Mouse (Mus musculus) forebrain, embryonic 13.5 days (tissue): ENCODE results near the gene Ptpra. TPM values are rescaled to one million over a fixed set of nuclear protein-coding genes. Genes with fewer than 3 reads are reported as not detected.

ENCODE experiments used
- ATAC-seq: fragments of 200-750 bp; cut with Nextera tagmentation; 2 replicates; pipeline ENCODE4 v1.8.0; 2017
- H3K27ac ChIP-seq: fragments of 300-500 bp; sonication (generic); 2 replicates; pipeline ENCODE4 v1.5.1; 2015; ENCODE audit warnings: inconsistent platforms, mild to moderate bottlenecking, moderate library complexity
- H3K27me3 ChIP-seq: fragments of 300-500 bp; sonication (generic); 2 replicates; pipeline ENCODE4 v1.6.1; 2015; ENCODE audit warnings: mild to moderate bottlenecking, inconsistent platforms
- H3K36me3 ChIP-seq: fragments of 300-500 bp; sonication (generic); 2 replicates; pipeline ENCODE4 v1.6.1; 2015; ENCODE audit warnings: mild to moderate bottlenecking, inconsistent platforms; ENCODE audit not compliant: poor library complexity, severe bottlenecking
- H3K4me1 ChIP-seq: fragments of 300-500 bp; sonication (generic); 2 replicates; pipeline ENCODE4 v1.6.1; 2015; ENCODE audit warnings: inconsistent platforms
- H3K4me2 ChIP-seq: fragments of 300-500 bp; sonication (generic); 2 replicates; pipeline ENCODE4 v1.6.1; 2015; ENCODE audit warnings: inconsistent platforms, mild to moderate bottlenecking, moderate library complexity
- H3K4me3 ChIP-seq: fragments of 300-500 bp; sonication (generic); 2 replicates; pipeline ENCODE4 v1.5.1; 2015; ENCODE audit warnings: mild to moderate bottlenecking, inconsistent platforms
- H3K9ac ChIP-seq: fragments of 300-500 bp; sonication (generic); 2 replicates; pipeline ENCODE4 v1.6.1; 2015; ENCODE audit warnings: mild to moderate bottlenecking, inconsistent platforms
- H3K9me3 ChIP-seq: fragments of 300-500 bp; sonication (generic); replicated peaks from 2 replicates; pipeline ENCODE4 v1.6.1; 2016; ENCODE audit warnings: inconsistent platforms
- WGBS: fragments of 180-500 bp; shearing (Covaris S2); methylation state at CpG from one replicate; pipeline ENCODE4 v1.1.7; 2015; 5-methylcytosine and 5-hydroxymethylcytosine counted together
- polyA plus RNA-seq: library from polyadenylated mRNA; unstranded; fragments of >200 nt; fragmentation: Nextera tagmentation; extraction: Ambion mirVana; gene quantifications from 2 replicates; pipeline ENCODE4 v1.2.1, GENCODE M21; 2015

Ptpra gene
- polyA plus RNA-seq, 1 experiment from 2014 or later = 120 TPM

- Histone ChIP-seq H3K27ac (peak overlapping the region; percentile 60), H3K9me3 (no peaks in the 10 kb centered on the region), H3K9ac (no peak overlapping the region), H3K4me1 (peaks cover 33% of the 10 kb centered on the region), H3K27me3 (no peaks in the 10 kb centered on the region), H3K36me3 (no peaks in the 10 kb centered on the region), H3K4me3 (no peak overlapping the region), H3K4me2 (peak overlapping the region; percentile 40)
- 3% methylated on average over 4 of the region's 4 CpGs for WGBS
- ATAC-seq = peak; percentile 78
These were observed 19.3 kb downstream of the Ptpra start for GRCm38 (mm10) chr2:130469366-130469765.

GRCm38 (mm10) chr2:130469935-130470334 is 19.9 kb downstream of the Ptpra start:
- no peaks in the 10 kb centered on the region for H3K9me3 ChIP-seq
- no peaks in the 10 kb centered on the region for H3K36me3 ChIP-seq
- H3K27me3 ChIP-seq = no peaks in the 10 kb centered on the region
- H3K4me1 ChIP-seq = peaks cover 35% of the 10 kb centered on the region
- no peak overlapping the region for H3K4me3 ChIP-seq
- ATAC-seq = no peak
- H3K4me2 ChIP-seq = peak overlapping the region; percentile 40
- WGBS = 46% methylated on average over 2 of the region's 2 CpGs
- H3K9ac ChIP-seq = no peak overlapping the region
- peak overlapping the region; percentile 60 for H3K27ac ChIP-seq

- H3K9ac ChIP-seq = no peak overlapping the region
- no peak for ATAC-seq
- peaks cover 5% of the 10 kb centered on the region for H3K36me3 ChIP-seq
- H3K27me3 ChIP-seq = no peaks in the 10 kb centered on the region
- no peak overlapping the region for H3K4me2 ChIP-seq
- no peaks in the 10 kb centered on the region; the same call in 1 of the 2 replicates for H3K9me3 ChIP-seq
- peaks cover 43% of the 10 kb centered on the region for H3K4me1 ChIP-seq
- H3K27ac ChIP-seq = no peak overlapping the region
- 82% methylated on average over 8 of the region's 8 CpGs for WGBS
- H3K4me3 ChIP-seq = no peak overlapping the region
These were observed 22.9 kb downstream of the Ptpra start for GRCm38 (mm10) chr2:130472908-130473510.

- no peak for ATAC-seq
- Histone ChIP-seq H3K36me3 (peaks cover 7% of the 10 kb centered on the region), H3K27me3 (no peaks in the 10 kb centered on the region), H3K4me1 (peaks cover 16% of the 10 kb centered on the region), H3K27ac (no peak overlapping the region), H3K9ac (no peak overlapping the region), H3K9me3 (no peaks in the 10 kb centered on the region; the same call in none of the 2 replicates), H3K4me3 (no peak overlapping the region), H3K4me2 (no peak overlapping the region)
- 92% methylated on average over 11 of the region's 11 CpGs for WGBS
These were observed 25.7 kb downstream of the Ptpra start for GRCm38 (mm10) chr2:130475764-130476163.

GRCm38 (mm10) chr2:130476666-130477297 is 26.7 kb downstream of the Ptpra start:
- ATAC-seq = no peak
- Histone ChIP-seq H3K4me1 (peaks cover 15% of the 10 kb centered on the region), H3K9me3 (no peaks in the 10 kb centered on the region; the same call in none of the 2 replicates), H3K27ac (no peak overlapping the region), H3K27me3 (no peaks in the 10 kb centered on the region), H3K4me2 (no peak overlapping the region), H3K36me3 (peaks cover 7% of the 10 kb centered on the region), H3K9ac (no peak overlapping the region), H3K4me3 (no peak overlapping the region)
- WGBS = 84% methylated on average over 6 of the region's 6 CpGs

GRCm38 (mm10) chr2:130482177-130482576 is 32.1 kb downstream of the Ptpra start:
- H3K27me3 ChIP-seq = no peaks in the 10 kb centered on the region
- peaks cover 7% of the 10 kb centered on the region for H3K36me3 ChIP-seq
- H3K9me3 ChIP-seq = no peaks in the 10 kb centered on the region; the same call in none of the 2 replicates
- WGBS = 96% methylated on average over 4 of the region's 4 CpGs
- H3K9ac ChIP-seq = no peak overlapping the region
- H3K4me3 ChIP-seq = no peak overlapping the region
- no peak overlapping the region for H3K27ac ChIP-seq
- 0 out of 2 replicates have a peak, but pooled peaks cover under 1% of the 10 kb centered on the region for H3K4me1 ChIP-seq
- H3K4me2 ChIP-seq = no peak overlapping the region
- no peak for ATAC-seq

- peaks cover 5% of the 10 kb centered on the region for H3K36me3 ChIP-seq
- H3K9me3 ChIP-seq = no peaks in the 10 kb centered on the region; the same call in none of the 2 replicates
- no peaks in the 10 kb centered on the region for H3K27me3 ChIP-seq
- no peak overlapping the region for H3K4me3 ChIP-seq
- H3K4me1 ChIP-seq = 0 out of 2 replicates have a peak, but pooled peaks cover under 1% of the 10 kb centered on the region
- H3K27ac ChIP-seq = no peak overlapping the region
- H3K4me2 ChIP-seq = no peak overlapping the region
- no peak overlapping the region for H3K9ac ChIP-seq
- ATAC-seq = no peak
- 71% methylated on average over 3 of the region's 3 CpGs for WGBS
These were observed 32.6 kb downstream of the Ptpra start for GRCm38 (mm10) chr2:130482700-130483099.

GRCm38 (mm10) chr2:130484206-130484605 is 34.1 kb downstream of the Ptpra start:
- Histone ChIP-seq H3K4me3 (no peak overlapping the region), H3K4me2 (no peak overlapping the region), H3K27ac (no peak overlapping the region), H3K4me1 (0 out of 2 replicates have a peak, but pooled peaks cover 4% of the 10 kb centered on the region), H3K9me3 (no peaks in the 10 kb centered on the region; the same call in 1 of the 2 replicates), H3K9ac (no peak overlapping the region), H3K27me3 (no peaks in the 10 kb centered on the region), H3K36me3 (no peaks in the 10 kb centered on the region)
- ATAC-seq = no peak
- WGBS = 100% methylated on average over 1 of the region's 1 CpGs

- H3K9ac ChIP-seq = no peak overlapping the region
- peaks cover 4% of the 10 kb centered on the region; the same call in 1 of the 2 replicates for H3K36me3 ChIP-seq
- H3K4me1 ChIP-seq = peaks cover 25% of the 10 kb centered on the region
- H3K27ac ChIP-seq = no peak overlapping the region
- H3K4me2 ChIP-seq = no peak overlapping the region
- H3K4me3 ChIP-seq = no peak overlapping the region
- H3K9me3 ChIP-seq = no peaks in the 10 kb centered on the region; the same call in 1 of the 2 replicates
- H3K27me3 ChIP-seq = no peaks in the 10 kb centered on the region
- WGBS = 30% methylated on average over 2 of the region's 2 CpGs
- ATAC-seq = no peak
These were observed 37.9 kb downstream of the Ptpra start for GRCm38 (mm10) chr2:130488002-130488401.

GRCm38 (mm10) chr2:130488600-130488999 is 38.5 kb downstream of the Ptpra start:
- no peaks in the 10 kb centered on the region for H3K27me3 ChIP-seq
- no peak overlapping the region for H3K9ac ChIP-seq
- H3K9me3 ChIP-seq = no peaks in the 10 kb centered on the region; the same call in 1 of the 2 replicates
- H3K4me2 ChIP-seq = no peak overlapping the region
- 87% methylated on average over 4 of the region's 4 CpGs for WGBS
- H3K36me3 ChIP-seq = peaks cover 6% of the 10 kb centered on the region; the same call in 1 of the 2 replicates
- no peak overlapping the region for H3K27ac ChIP-seq
- peaks cover 25% of the 10 kb centered on the region for H3K4me1 ChIP-seq
- ATAC-seq = no peak
- no peak overlapping the region for H3K4me3 ChIP-seq

- ATAC-seq = peak; percentile 48; the same call in 1 of the 2 replicates
- Histone ChIP-seq H3K36me3 (peaks cover 6% of the 10 kb centered on the region; the same call in 1 of the 2 replicates), H3K27ac (peak overlapping the region; percentile 87), H3K27me3 (no peaks in the 10 kb centered on the region), H3K9ac (no peak overlapping the region), H3K4me2 (peak overlapping the region; percentile 20), H3K4me1 (peaks cover 38% of the 10 kb centered on the region), H3K9me3 (no peaks in the 10 kb centered on the region; the same call in 1 of the 2 replicates), H3K4me3 (no peak overlapping the region)
- WGBS = 4% methylated on average over 4 of the region's 4 CpGs
These were observed 41.1 kb downstream of the Ptpra start for GRCm38 (mm10) chr2:130491162-130491561.

- peaks cover 6% of the 10 kb centered on the region; the same call in 1 of the 2 replicates for H3K36me3 ChIP-seq
- peak overlapping the region; percentile 20 for H3K4me2 ChIP-seq
- peak; percentile 82 for ATAC-seq
- no peaks in the 10 kb centered on the region; the same call in 1 of the 2 replicates for H3K9me3 ChIP-seq
- no peaks in the 10 kb centered on the region for H3K27me3 ChIP-seq
- no peak overlapping the region for H3K4me3 ChIP-seq
- H3K9ac ChIP-seq = no peak overlapping the region
- peak overlapping the region; percentile 87 for H3K27ac ChIP-seq
- H3K4me1 ChIP-seq = peaks cover 42% of the 10 kb centered on the region
- WGBS = 2% methylated on average over 7 of the region's 7 CpGs
These were observed 41.5 kb downstream of the Ptpra start for GRCm38 (mm10) chr2:130491587-130491986.
